In the genomic region with DNA sequence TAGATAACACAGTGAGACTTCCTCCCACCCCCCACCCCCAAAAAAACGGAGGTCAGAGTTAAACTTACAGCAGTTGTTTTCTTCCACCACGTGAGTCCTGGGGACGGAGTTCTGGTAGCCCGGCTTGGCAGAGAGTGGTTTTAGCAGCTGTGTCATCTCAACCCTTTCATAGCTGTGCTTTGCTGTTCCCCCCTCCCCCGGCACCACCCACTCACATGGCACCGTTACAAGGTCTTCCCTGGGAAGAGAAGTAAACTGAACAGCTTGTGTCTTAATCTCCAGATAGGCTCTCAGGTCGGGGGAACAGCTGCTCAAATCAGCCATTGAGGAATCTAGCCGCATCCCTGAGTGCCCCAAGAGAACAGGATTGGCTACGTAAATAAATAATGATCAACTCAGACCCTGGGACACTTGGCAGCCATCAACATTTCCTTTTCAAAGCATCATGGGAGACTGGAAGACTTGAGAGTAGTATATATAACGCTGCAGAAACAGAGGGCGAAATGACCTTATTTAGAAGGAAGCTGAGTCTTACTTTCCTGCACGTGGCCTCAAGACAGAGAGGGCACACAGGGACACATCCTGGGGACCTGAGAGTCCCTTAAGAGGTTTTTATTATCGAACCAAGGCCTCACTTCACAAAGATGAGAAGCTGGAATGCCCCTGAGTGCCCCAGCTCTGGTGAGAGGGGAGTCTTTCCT, we compare ENCODE assay signal across 8 mouse cellular contexts. TPM values are rescaled to one million over a fixed set of nuclear protein-coding genes. Genes with fewer than 3 reads are reported as not detected.
DNase-seq lines count a peak whose midpoint lies in the region; ATAC-seq and TF ChIP-seq lines count a peak whose summit lies in the region.

No protein-coding gene starts in this region.

- ATAC-seq in embryonic facial prominence, embryonic 11.5 days (replicated peaks; ENCODE audit: insufficient number of reproducible peaks, low FRiP score, low TSS enrichment, low read depth) = no peak
- ATAC-seq in monocyte, adult 5-6 weeks (replicated peaks; ENCODE audit: insufficient number of reproducible peaks, low FRiP score, low TSS enrichment, poor library complexity, severe bottlenecking) = no peak

- no peaks in the 10 kb centered on the region for H3K4me1 ChIP-seq in embryonic facial prominence, embryonic 11.5 days (ENCODE audit: control insufficient read depth, insufficient read depth, low read length)

- H3K27ac ChIP-seq in embryonic facial prominence, embryonic 11.5 days (replicated peaks; ENCODE audit: low read depth, low read length) = no peak overlapping the region

- no peak overlapping the region for H3ac ChIP-seq in myocyte (ENCODE audit: control insufficient read depth, insufficient read length)

- no peak for TF ChIP-seq POLR2A in myocyte (IDR thresholded peaks at IDR 0.05; ENCODE audit: insufficient read length, low read depth)

- no peaks in the 10 kb centered on the region for H3K36me3 ChIP-seq in embryonic facial prominence, embryonic 11.5 days (replicated peaks; ENCODE audit: control insufficient read depth, insufficient read depth, low read depth, low read length)
- H3K36me3 ChIP-seq in myocyte (ENCODE audit: control insufficient read depth, insufficient read depth) = no peaks in the 10 kb centered on the region

- DNase-seq in embryo, embryonic 11 days = peak; percentile 24
- DNase-seq in embryo, embryonic 10.5 days (ENCODE audit: low spot score) = no peak
- DNase-seq in embryonic facial prominence, embryonic 11.5 days (ENCODE audit: low spot score) = peak; percentile 10
- DNase-seq in heart, postnatal 25 days (ENCODE audit: low spot score) = peak; percentile 81
- peak; percentile 48 to 55 for DNase-seq in layer of hippocampus, postnatal 36 days
- peak; percentile 62 for DNase-seq in urinary bladder, postnatal 25 days (ENCODE audit: low spot score)

- H3K79me2 ChIP-seq in myocyte (ENCODE audit: control insufficient read depth, insufficient read depth) = peaks cover 3% of the 10 kb centered on the region

- H3K4me2 ChIP-seq in embryonic facial prominence, embryonic 11.5 days (ENCODE audit: low read depth, low read length) = no peak overlapping the region
- peak overlapping the region; percentile 56 for H3K4me2 ChIP-seq in myocyte (ENCODE audit: low read depth)

- intact Hi-C loops in heart, postnatal 25 days (cut with DNase I) = no loop called here

- WGBS in embryonic facial prominence, embryonic 11.5 days = 59% methylated on average over 13 of the region's 13 CpGs

- no peak overlapping the region for H3K9ac ChIP-seq in embryonic facial prominence, embryonic 11.5 days (replicated peaks; ENCODE audit: low read length)

- no peaks in the 10 kb centered on the region for H3K9me3 ChIP-seq in embryonic facial prominence, embryonic 11.5 days (replicated peaks; ENCODE audit: control insufficient read depth, low read length)

- H3K27me3 ChIP-seq in embryonic facial prominence, embryonic 11.5 days (ENCODE audit: control insufficient read depth, insufficient read depth, low read length) = no peaks in the 10 kb centered on the region
- no peaks in the 10 kb centered on the region for H3K27me3 ChIP-seq in myocyte (ENCODE audit: control insufficient read depth, insufficient read depth, insufficient read length)

- no peak overlapping the region for H3K4me3 ChIP-seq in embryonic facial prominence, embryonic 11.5 days (ENCODE audit: low read depth, low read length)
- H3K4me3 ChIP-seq in myocyte = no peak overlapping the region

TF ChIP-seq in myocyte, 11 proteins besides CTCF, POLR2A, EP300 and RAD21:
- TF ChIP-seq TCF3 (IDR thresholded peaks at IDR 0.05; ENCODE audit: insufficient read length, low read depth) (no peak), REST (IDR thresholded peaks at IDR 0.05; ENCODE audit: insufficient read depth, insufficient read length) (no peak), POLR2AphosphoS2 (IDR thresholded peaks at IDR 0.05; ENCODE audit: insufficient read length, low read depth) (no peak), MAX (IDR thresholded peaks at IDR 0.05; ENCODE audit: low read depth) (no peak), E2F4 (IDR thresholded peaks at IDR 0.05; ENCODE audit: insufficient read depth) (no peak), CEBPB (IDR thresholded peaks at IDR 0.05; ENCODE audit: insufficient read depth, poor library complexity, severe bottlenecking) (no peak), USF1 (IDR thresholded peaks at IDR 0.05; ENCODE audit: low read depth) (peak; percentile 34), MYOG (IDR thresholded peaks at IDR 0.05; ENCODE audit: control insufficient read depth in 1 of 3, insufficient read depth in 1 of 3, insufficient read length in 2 of 3, low read depth in 2 of 3) (peak in 2 of 3 experiments; percentile 30 to 52), MYOD1 (IDR thresholded peaks at IDR 0.05; ENCODE audit: control insufficient read depth in 1 of 3, insufficient read length in 2 of 3, low read depth in 2 of 3) (peak; percentile 21 to 86 (median 58)), SRF (IDR thresholded peaks at IDR 0.05; ENCODE audit: control insufficient read depth, insufficient read length, low read depth) (no peak), TCF12 (IDR thresholded peaks at IDR 0.05; ENCODE audit: insufficient read depth, poor library complexity, severe bottlenecking) (peak; percentile 33)
TF ChIP-seq in myocyte: peak in this region for 4.

RNA-seq across cellular contexts. Expression of a gene that starts 0.6 kb away (rescaled TPM):
- 171 and 182 TPM in 2 replicates for polyA plus RNA-seq in embryonic facial prominence, embryonic 11.5 days (2014; fragmentation: Nextera tagmentation; extraction: Ambion mirVana)
- 10 to 100 TPM; 33.2 to 35.1 TPM for total RNA-seq in heart, postnatal 25 days (2021)
- total RNA-seq in layer of hippocampus, postnatal 36 days (2021) = 10 to 100 TPM; 93.0 to 93.3 TPM
- polyA plus RNA-seq in myocyte (2012; fragmentation: generic; extraction: Trizol) = 78.2 TPM
- total RNA-seq in monocyte, adult 5-6 weeks (2017) = 18.0 to 45.7 TPM (median 45.0 TPM) in 3 replicates

RNA-seq across cellular contexts. Expression of a gene that starts 28.6 kb away (rescaled TPM):
- polyA plus RNA-seq in embryonic facial prominence, embryonic 11.5 days (2014; fragmentation: Nextera tagmentation; extraction: Ambion mirVana) = 0.31 TPM in 1 of 2 replicates, not detected in the other
- total RNA-seq in heart, postnatal 25 days (2021) = not detected
- not detected for total RNA-seq in layer of hippocampus, postnatal 36 days (2021)
- polyA plus RNA-seq in myocyte (2012; fragmentation: generic; extraction: Trizol) = not detected
- total RNA-seq in monocyte, adult 5-6 weeks (2017) = 0.85 to 0.95 TPM in 2 of 3 replicates, not detected in the other

RNA-seq across cellular contexts. Expression of a gene that starts 36.1 kb away (rescaled TPM):
- 5.0 and 7.2 TPM in 2 replicates for polyA plus RNA-seq in embryonic facial prominence, embryonic 11.5 days (2014; fragmentation: Nextera tagmentation; extraction: Ambion mirVana)
- total RNA-seq in heart, postnatal 25 days (2021) = 1 to 10 TPM; 1.4 to 1.9 TPM
- 1 to 10 TPM; 1.3 to 2.4 TPM for total RNA-seq in layer of hippocampus, postnatal 36 days (2021)
- polyA plus RNA-seq in myocyte (2012; fragmentation: generic; extraction: Trizol) = 24.5 TPM
- not detected in 3 replicates for total RNA-seq in monocyte, adult 5-6 weeks (2017)
